Mouse (Mus musculus) G1E (cell line): ENCODE results near the gene Rgma. TPM values are rescaled to one million over a fixed set of nuclear protein-coding genes. Genes with fewer than 3 reads are reported as not detected.

ENCODE experiments used
- ATAC-seq: 2 replicates; pipeline ENCODE4 v1.8.0; 2016; ENCODE audit warnings: mild to moderate bottlenecking; ENCODE audit not compliant: insufficient number of reproducible peaks, poor library complexity, low FRiP score, severe bottlenecking; ENCODE audit errors: extremely low read depth
- DNase-seq: peaks from one replicate; pipeline ENCODE4 v3.0.0; 2012; ENCODE audit warnings: low spot score
- H3K27me3 ChIP-seq: 2 replicates; pipeline ENCODE4 v1.6.1; 2012; ENCODE audit warnings: mild to moderate bottlenecking, low read length, inconsistent platforms; ENCODE audit not compliant: insufficient read depth
- H3K36me3 ChIP-seq: replicated peaks from 2 replicates; pipeline ENCODE3; 2012; ENCODE audit warnings: mild to moderate bottlenecking, inconsistent platforms
- H3K4me1 ChIP-seq: 2 replicates; pipeline ENCODE4 v1.6.1; 2012; ENCODE audit warnings: low read depth, low read length, inconsistent platforms, mixed read lengths; ENCODE audit not compliant: insufficient read depth
- H3K4me3 ChIP-seq: 2 replicates; pipeline ENCODE4 v1.5.1; 2012; ENCODE audit warnings: low read depth, mild to moderate bottlenecking, inconsistent platforms, low read length, moderate library complexity, mixed read lengths
- H3K9me3 ChIP-seq: replicated peaks from 2 replicates; pipeline ENCODE4 v1.6.1; 2012; ENCODE audit warnings: inconsistent platforms
- CTCF ChIP-seq: IDR thresholded peaks from 2 replicates; pipeline ENCODE4 v1.5.1; 2012; ENCODE audit warnings: low read depth, low read length, inconsistent platforms, mixed read lengths
- GATA1 ChIP-seq: IDR thresholded peaks from 2 replicates; pipeline ENCODE4 v1.6.1; 2012; ENCODE audit warnings: borderline replicate concordance, low read length, inconsistent platforms, mixed read lengths
- GATA2 ChIP-seq: IDR thresholded peaks from 2 replicates; pipeline ENCODE4 v1.6.1; 2012; ENCODE audit warnings: low read depth, low read length, inconsistent platforms, borderline replicate concordance
- POLR2AphosphoS5 ChIP-seq: IDR thresholded peaks from 2 replicates; pipeline ENCODE4 v1.6.1; 2012; ENCODE audit warnings: low read depth, low read length, inconsistent platforms; ENCODE audit not compliant: insufficient replicate concordance
- TAL1 ChIP-seq: conservative IDR thresholded peaks from 2 replicates; pipeline ENCODE4 v1.6.1; 2012; ENCODE audit warnings: low read depth, low read length, inconsistent platforms, mixed read lengths
- polyA plus RNA-seq: library from polyadenylated mRNA; stranded (reverse); fragments of >175 nt; gene quantifications from 2 replicates; pipeline ENCODE4 v1.2.3, GENCODE M21; 2012
- total RNA-seq, 2 experiments: library from RNA; stranded (forward) in 1 of 2; stranded (reverse) in 1 of 2; fragments of 200-1000 nt in 1 of 2; fragments of >200 nt in 1 of 2; fragmentation: Nextera tagmentation in 1 of 2; gene quantifications; 2 replicates each; pipeline ENCODE4 v1.2.3; 2014 to 2017

Rgma gene
- total and polyA plus RNA-seq, 3 experiments, result 0.55 TPM; not detected in 2

DNA sequence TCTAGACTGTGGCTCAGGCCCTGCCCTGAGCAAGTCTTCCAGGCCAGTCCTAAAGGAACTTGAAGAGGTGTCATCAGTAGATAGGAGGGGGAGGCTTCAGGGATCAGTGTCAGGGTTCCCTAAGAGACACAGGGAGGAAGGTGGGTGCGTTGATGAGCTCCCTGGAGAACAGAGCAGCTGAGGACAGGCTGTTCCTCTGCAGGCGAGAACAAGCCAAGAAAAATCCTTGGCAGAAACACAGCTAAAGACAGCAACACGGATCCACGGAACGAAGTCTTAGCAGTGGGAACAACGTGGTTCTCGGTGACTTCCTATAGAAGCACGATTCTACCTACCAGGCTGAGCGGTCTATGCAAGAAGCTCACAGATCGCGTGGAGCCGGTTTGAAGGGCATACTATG lies 44.6 kb upstream of the Rgma start:
- Histone ChIP-seq H3K36me3 (no peaks in the 10 kb centered on the region), H3K9me3 (peaks cover 49% of the 10 kb centered on the region), H3K4me3 (no peak overlapping the region), H3K4me1 (no peaks in the 10 kb centered on the region), H3K27me3 (no peaks in the 10 kb centered on the region)
- TF ChIP-seq GATA1 (no peak), CTCF (no peak), POLR2AphosphoS5 (no peak), TAL1 (no peak), GATA2 (no peak)
- ATAC-seq (no peak), DNase-seq (no peak)

GRCm38 (mm10) chr7:73331645-73332044 lies 43.7 kb upstream of the Rgma start:
- no peak for DNase-seq
- H3K27me3 ChIP-seq, result no peaks in the 10 kb centered on the region
- H3K36me3 ChIP-seq, result no peaks in the 10 kb centered on the region
- peaks cover 46% of the 10 kb centered on the region for H3K9me3 ChIP-seq
- no peak for TF ChIP-seq GATA1
- no peak for TF ChIP-seq CTCF
- no peak for TF ChIP-seq POLR2AphosphoS5
- H3K4me1 ChIP-seq, result no peaks in the 10 kb centered on the region
- no peak overlapping the region for H3K4me3 ChIP-seq
- no peak for ATAC-seq

DNA sequence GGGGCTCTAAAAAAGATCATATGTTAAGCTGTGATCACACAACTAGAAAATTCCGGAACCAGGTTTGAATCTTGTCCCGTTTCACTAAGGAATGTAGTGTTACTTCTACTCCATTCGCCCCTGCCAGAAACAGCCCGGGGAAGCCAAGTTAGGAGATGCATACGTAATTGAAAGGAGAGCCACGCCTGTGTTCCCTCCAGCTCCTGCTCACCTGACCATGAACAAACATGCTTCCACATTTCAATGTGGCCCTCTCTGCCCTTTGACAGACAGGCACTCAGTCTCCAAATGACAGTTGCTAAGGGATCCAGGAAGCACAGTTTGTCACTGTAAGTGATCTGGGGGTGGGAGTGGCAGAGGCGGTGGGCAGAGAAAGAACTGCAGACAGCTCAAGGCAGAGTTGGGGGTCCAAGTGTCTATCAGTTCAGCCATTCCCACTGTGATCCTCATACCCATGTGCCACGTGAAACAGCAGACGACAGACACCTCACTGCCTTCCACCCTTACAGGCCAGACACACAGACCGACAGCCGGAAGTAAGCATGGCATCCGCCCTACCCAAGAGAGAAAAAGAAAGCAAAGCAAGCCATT lies 41.8 kb upstream of the Rgma start:
- no peak for TF ChIP-seq POLR2AphosphoS5
- no peak for TF ChIP-seq GATA1
- no peak for TF ChIP-seq CTCF
- no peak for TF ChIP-seq GATA2
- TF ChIP-seq TAL1, result no peak
- peaks cover 38% of the 10 kb centered on the region for H3K9me3 ChIP-seq
- H3K4me3 ChIP-seq, result no peak overlapping the region
- DNase-seq, result no peak
- ATAC-seq, result no peak
- H3K27me3 ChIP-seq, result no peaks in the 10 kb centered on the region
- no peaks in the 10 kb centered on the region for H3K4me1 ChIP-seq
- H3K36me3 ChIP-seq, result no peaks in the 10 kb centered on the region

- DNase-seq (no peak), ATAC-seq (no peak)
- TF ChIP-seq GATA1 (no peak), GATA2 (no peak), POLR2AphosphoS5 (no peak), CTCF (no peak), TAL1 (no peak)
- Histone ChIP-seq H3K4me1 (no peaks in the 10 kb centered on the region), H3K4me3 (no peak overlapping the region), H3K27me3 (no peaks in the 10 kb centered on the region), H3K36me3 (no peaks in the 10 kb centered on the region), H3K9me3 (peaks cover 36% of the 10 kb centered on the region)
These were observed 40.4 kb upstream of the Rgma start for GRCm38 (mm10) chr7:73334883-73335282.

DNA sequence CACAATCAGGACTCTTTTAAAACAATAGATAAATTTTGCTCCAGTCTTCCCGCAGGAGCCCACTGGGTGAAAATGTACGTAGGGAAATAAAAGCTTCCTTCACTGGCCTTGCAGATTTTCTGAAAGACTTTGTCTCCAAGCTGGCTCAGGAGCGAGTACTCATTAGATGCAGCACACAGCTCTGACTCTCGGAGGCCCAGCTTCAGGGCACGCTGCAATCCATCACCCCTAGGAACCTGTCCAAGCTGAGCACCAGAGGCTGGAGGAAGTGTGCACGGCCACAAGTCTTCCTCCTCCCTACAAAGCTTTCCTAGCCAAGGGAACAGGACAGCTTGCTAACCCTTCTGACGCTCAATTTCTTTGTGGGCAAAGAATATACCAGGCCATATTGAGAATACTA lies 38.9 kb upstream of the Rgma start:
- TF ChIP-seq TAL1 (no peak), GATA1 (no peak), GATA2 (no peak), POLR2AphosphoS5 (no peak), CTCF (no peak)
- H3K36me3 ChIP-seq, result no peaks in the 10 kb centered on the region
- H3K9me3 ChIP-seq, result peaks cover 31% of the 10 kb centered on the region
- no peak overlapping the region for H3K4me3 ChIP-seq
- DNase-seq (no peak), ATAC-seq (no peak)
- H3K4me1 ChIP-seq, result no peaks in the 10 kb centered on the region
- no peaks in the 10 kb centered on the region for H3K27me3 ChIP-seq

DNA sequence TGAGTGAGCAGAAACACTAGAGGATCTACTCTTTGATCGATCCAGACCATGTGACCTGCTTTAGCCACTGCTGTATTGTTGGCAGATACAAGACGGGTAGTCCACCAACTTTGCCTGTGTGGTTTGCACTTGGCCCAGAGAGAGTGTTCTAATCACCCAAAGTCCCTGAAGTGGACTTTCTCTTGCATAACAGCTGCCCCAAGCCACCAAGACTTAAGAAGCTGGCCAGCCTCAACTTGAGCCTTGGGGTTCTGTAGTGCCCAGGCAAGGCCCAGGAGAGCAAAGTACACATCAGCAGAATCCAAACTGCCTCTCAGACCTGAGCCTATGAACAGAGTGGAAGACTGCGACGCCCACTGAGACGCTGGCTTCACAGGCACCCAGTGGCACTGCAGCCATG lies 37.0 kb upstream of the Rgma start:
- H3K4me1 ChIP-seq, result no peaks in the 10 kb centered on the region
- peaks cover 28% of the 10 kb centered on the region for H3K9me3 ChIP-seq
- no peaks in the 10 kb centered on the region for H3K36me3 ChIP-seq
- DNase-seq, result no peak
- no peak overlapping the region for H3K4me3 ChIP-seq
- no peak for ATAC-seq
- H3K27me3 ChIP-seq, result no peaks in the 10 kb centered on the region
- no peak for TF ChIP-seq POLR2AphosphoS5
- no peak for TF ChIP-seq GATA2
- no peak for TF ChIP-seq CTCF
- TF ChIP-seq GATA1, result no peak
- no peak for TF ChIP-seq TAL1

- Histone ChIP-seq H3K4me3 (no peak overlapping the region), H3K27me3 (no peaks in the 10 kb centered on the region), H3K9me3 (peaks cover 22% of the 10 kb centered on the region), H3K4me1 (no peaks in the 10 kb centered on the region), H3K36me3 (no peaks in the 10 kb centered on the region)
- ATAC-seq (no peak), DNase-seq (no peak)
- TF ChIP-seq POLR2AphosphoS5 (no peak), TAL1 (no peak), CTCF (no peak)
These were observed 31.5 kb upstream of the Rgma start for GRCm38 (mm10) chr7:73343852-73344251.
